Mouse (Mus musculus) skeletal muscle tissue, postnatal 0 days (tissue): Measurements from ENCODE around the gene Upf3a. TPM values are rescaled to one million over a fixed set of nuclear protein-coding genes. Genes with fewer than 3 reads are reported as not detected.

ENCODE experiments used
- polyA plus RNA-seq: library from polyadenylated mRNA; unstranded; fragments of >200 nt; fragmentation: Nextera tagmentation; extraction: Ambion mirVana; gene quantifications from 2 replicates; pipeline ENCODE4 v1.2.1, GENCODE M21; 2015

Gene Upf3a
- 19.7 and 25.7 TPM in 2 replicates for polyA plus RNA-seq

DNA sequence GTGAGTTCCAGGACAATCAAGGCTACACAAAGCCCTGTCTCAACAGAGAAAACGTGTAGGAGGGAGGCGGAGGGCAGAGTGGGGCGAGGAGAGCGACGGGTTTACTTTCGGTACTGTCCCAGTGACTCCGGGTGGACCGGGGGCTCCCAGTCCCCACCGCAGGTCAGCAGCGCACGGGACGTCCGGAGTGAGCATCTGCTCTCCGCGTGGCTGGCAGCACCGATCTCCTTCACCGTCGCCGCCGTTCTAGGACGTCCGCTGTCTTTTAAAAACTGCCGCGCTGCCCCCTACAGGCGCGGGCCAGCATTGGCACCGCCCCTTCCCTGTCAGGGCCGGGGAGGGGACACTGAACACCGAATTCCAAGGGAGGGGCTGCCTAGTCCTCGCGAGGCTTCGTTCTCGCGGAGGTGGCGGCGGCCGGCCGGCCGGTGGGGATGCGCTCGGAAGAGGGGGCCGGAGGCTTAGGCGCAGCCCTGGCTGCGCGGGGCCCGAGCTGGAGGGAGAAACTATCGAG lies at the start of gene Upf3a:
Gene Upf3a (plus strand): TSS at position 366 of the 514 bp plus-strand sequence.

DNA sequence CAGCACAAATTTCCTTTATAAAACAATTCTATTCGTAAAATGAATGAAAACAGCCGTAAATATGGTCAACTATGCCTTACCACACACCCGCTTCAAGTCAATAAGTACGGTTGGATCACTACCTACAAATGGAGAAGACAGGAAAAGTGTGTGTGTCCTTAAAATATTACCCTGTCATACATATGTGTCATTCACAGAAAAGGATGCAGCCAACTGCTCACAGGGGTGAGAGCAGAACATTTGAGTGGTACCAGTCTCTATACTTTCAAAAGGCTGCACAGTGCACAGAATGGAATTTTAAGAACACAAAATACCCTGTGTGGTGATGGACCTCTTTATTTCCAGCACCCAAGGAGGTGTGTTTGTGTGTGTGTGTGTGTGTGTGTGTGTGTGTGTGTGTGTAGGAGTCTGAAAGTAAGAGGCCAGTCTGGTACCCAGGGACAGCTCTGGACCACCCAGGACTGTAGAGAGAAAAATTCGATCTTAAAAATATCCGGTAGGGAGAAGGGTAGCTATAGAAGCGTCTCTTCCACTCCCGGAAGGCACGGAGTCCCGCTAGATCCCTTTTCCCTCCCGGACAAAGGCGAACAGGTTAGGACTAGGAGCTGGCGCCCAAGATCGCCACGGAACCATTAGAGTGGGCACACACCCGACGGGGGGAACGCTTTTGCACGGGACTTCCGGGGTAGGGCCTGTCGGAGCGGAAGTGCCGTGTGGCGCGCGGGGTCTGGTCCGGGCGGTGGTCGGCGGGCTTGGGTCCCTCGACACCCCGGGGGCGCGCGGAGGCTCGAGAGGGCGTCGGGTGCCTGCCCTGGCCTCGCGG lies 28.2 kb upstream of the Upf3a start, which contains the start of gene Cdc16:
Gene Cdc16 (plus strand): TSS at position 695 of the 823 bp plus-strand sequence.

DNA sequence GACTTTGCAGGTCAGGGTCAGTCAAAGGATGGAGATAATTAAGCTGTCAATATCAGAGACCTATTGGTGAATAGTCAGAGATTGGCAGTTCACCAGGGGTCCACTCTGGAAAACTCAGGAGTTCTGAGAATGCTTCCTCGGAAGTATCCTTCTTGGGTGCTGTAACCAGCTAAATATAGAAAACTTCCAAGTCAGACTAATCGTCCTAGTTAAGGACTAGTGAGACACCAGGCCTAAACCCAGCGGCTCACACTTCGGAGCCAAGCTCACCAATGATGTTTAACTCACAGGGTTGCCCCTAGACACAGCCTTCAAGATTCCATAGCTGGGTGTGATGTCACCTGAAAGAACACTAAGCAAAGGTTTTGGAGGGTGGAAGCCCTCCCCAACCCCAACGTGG lies 52.9 kb downstream of the Upf3a start, which contains the start of gene AF366264:
Gene AF366264 (minus strand): TSS at position 101 of the 400 bp plus-strand sequence.

Other genes starting within 250 kb of the Upf3a start
- 0.29 TPM in 1 of 2 replicates, not detected in the other for gene 1700029H14Rik, start 223.2 kb upstream of the Upf3a start, polyA plus RNA-seq
- gene Rasa3, start 108.0 kb upstream of the Upf3a start, polyA plus RNA-seq: 14.8 and 21.8 TPM in 2 replicates
- gene Cfap97d2, start 79.7 kb upstream of the Upf3a start, polyA plus RNA-seq: not detected in 2 replicates
- gene Cdc16, start 27.9 kb upstream of the Upf3a start, polyA plus RNA-seq: 66.6 and 73.9 TPM in 2 replicates
- gene AF366264, start 52.8 kb downstream of the Upf3a start, polyA plus RNA-seq: not detected in 2 replicates
- gene Champ1, start 84.0 kb downstream of the Upf3a start, polyA plus RNA-seq: 9.3 and 9.7 TPM in 2 replicates
- gene Coprs, start 104.7 kb downstream of the Upf3a start, polyA plus RNA-seq: 36.4 and 41.4 TPM in 2 replicates